Mouse (Mus musculus) limb, embryonic 10.5 days (tissue): ENCODE results near the gene Tmem63c. TPM values are rescaled to one million over a fixed set of nuclear protein-coding genes. Genes with fewer than 3 reads are reported as not detected.

ENCODE experiments used
- DNase-seq: peaks from one replicate; pipeline ENCODE4 v3.0.0-alpha.2; 2017; ENCODE audit warnings: low spot score
- H3K27ac ChIP-seq: fragments of 300-500 bp; sonication (generic); 2 replicates; pipeline ENCODE4 v1.5.1; 2016; ENCODE audit warnings: mild to moderate bottlenecking
- H3K27me3 ChIP-seq: fragments of 300-500 bp; sonication (generic); 2 replicates; pipeline ENCODE4 v1.6.1; 2016; ENCODE audit warnings: low read depth, mild to moderate bottlenecking; ENCODE audit not compliant: poor library complexity, severe bottlenecking
- H3K36me3 ChIP-seq: fragments of 300-500 bp; sonication (generic); 2 replicates; pipeline ENCODE4 v1.6.1; 2016; ENCODE audit warnings: mild to moderate bottlenecking, moderate library complexity
- H3K4me1 ChIP-seq: fragments of 300-500 bp; sonication (generic); 2 replicates; pipeline ENCODE4 v1.6.1; 2016
- H3K4me3 ChIP-seq: fragments of 300-500 bp; sonication (generic); 2 replicates; pipeline ENCODE4 v1.5.1; 2016; ENCODE audit warnings: mild to moderate bottlenecking, moderate library complexity
- H3K9me3 ChIP-seq: fragments of 300-500 bp; sonication (generic); replicated peaks from 2 replicates; pipeline ENCODE4 v1.6.1; 2016; ENCODE audit warnings: mild to moderate bottlenecking
- WGBS: fragments of 180-500 bp; shearing (Covaris S2); methylation state at CpG from one replicate; pipeline ENCODE4 v1.1.7; 2016; 5-methylcytosine and 5-hydroxymethylcytosine counted together
- polyA plus RNA-seq: library from polyadenylated mRNA; unstranded; fragments of >200 nt; fragmentation: Nextera tagmentation; extraction: Ambion mirVana; gene quantifications from 2 replicates; pipeline ENCODE4 v1.2.1, GENCODE M21; 2016

The Tmem63c gene
- polyA plus RNA-seq, 1 experiment from 2014 or later: not detected

GRCm38 (mm10) chr12:87004596-87004995 lies 16.5 kb upstream of the Tmem63c start:
- H3K27me3 ChIP-seq: no peaks in the 10 kb centered on the region
- no peak for DNase-seq
- H3K9me3 ChIP-seq: no peaks in the 10 kb centered on the region
- no peaks in the 10 kb centered on the region for H3K36me3 ChIP-seq
- WGBS: 81% methylated on average over 4 of the region's 4 CpGs
- no peaks in the 10 kb centered on the region for H3K4me1 ChIP-seq
- no peak overlapping the region for H3K27ac ChIP-seq
- no peak overlapping the region for H3K4me3 ChIP-seq

GRCm38 (mm10) chr12:87017041-87017440 lies 4.1 kb upstream of the Tmem63c start:
- no peak overlapping the region for H3K4me3 ChIP-seq
- 48% methylated on average over 3 of the region's 3 CpGs for WGBS
- DNase-seq: no peak
- no peaks in the 10 kb centered on the region for H3K9me3 ChIP-seq
- H3K27me3 ChIP-seq: no peaks in the 10 kb centered on the region
- H3K27ac ChIP-seq: no peak overlapping the region
- H3K36me3 ChIP-seq: no peaks in the 10 kb centered on the region
- no peaks in the 10 kb centered on the region for H3K4me1 ChIP-seq

- no peaks in the 10 kb centered on the region for H3K27me3 ChIP-seq
- H3K27ac ChIP-seq: no peak overlapping the region
- H3K9me3 ChIP-seq: no peaks in the 10 kb centered on the region
- WGBS: 85% methylated on average over 2 of the region's 2 CpGs
- H3K4me3 ChIP-seq: no peak overlapping the region
- H3K36me3 ChIP-seq: no peaks in the 10 kb centered on the region
- DNase-seq: no peak
- no peaks in the 10 kb centered on the region for H3K4me1 ChIP-seq
Observed at GRCm38 (mm10) chr12:87018756-87019155, 2.4 kb upstream of the Tmem63c start.

- no peak overlapping the region for H3K27ac ChIP-seq
- no peaks in the 10 kb centered on the region for H3K36me3 ChIP-seq
- no peak overlapping the region for H3K4me3 ChIP-seq
- H3K9me3 ChIP-seq: no peaks in the 10 kb centered on the region
- no peak for DNase-seq
- WGBS: 81% methylated on average over 2 of the region's 2 CpGs
- H3K4me1 ChIP-seq: peaks cover 9% of the 10 kb centered on the region
- H3K27me3 ChIP-seq: peaks cover 22% of the 10 kb centered on the region
Observed at GRCm38 (mm10) chr12:87022006-87022405, 866 bp downstream of the Tmem63c start.

- H3K9me3 ChIP-seq: no peaks in the 10 kb centered on the region
- no peak overlapping the region for H3K4me3 ChIP-seq
- WGBS: 89% methylated on average over 3 of the region's 3 CpGs
- no peaks in the 10 kb centered on the region for H3K36me3 ChIP-seq
- peaks cover 9% of the 10 kb centered on the region for H3K4me1 ChIP-seq
- no peak for DNase-seq
- H3K27ac ChIP-seq: no peak overlapping the region
- peaks cover 37% of the 10 kb centered on the region for H3K27me3 ChIP-seq
Observed at GRCm38 (mm10) chr12:87023456-87023855, 2.3 kb downstream of the Tmem63c start.

- H3K4me3 ChIP-seq: peak overlapping the region; percentile 39
- DNase-seq: no peak
- no peak overlapping the region for H3K27ac ChIP-seq
- H3K36me3 ChIP-seq: no peaks in the 10 kb centered on the region
- peaks cover 43% of the 10 kb centered on the region for H3K27me3 ChIP-seq
- H3K4me1 ChIP-seq: peaks cover 9% of the 10 kb centered on the region
- WGBS: 5% methylated on average over 30 of the region's 30 CpGs
- no peaks in the 10 kb centered on the region for H3K9me3 ChIP-seq
Observed at GRCm38 (mm10) chr12:87026109-87026870, 5.2 kb downstream of the Tmem63c start.

GRCm38 (mm10) chr12:87026871-87027240 lies 5.7 kb downstream of the Tmem63c start:
- Histone ChIP-seq H3K27me3 (peaks cover 43% of the 10 kb centered on the region), H3K27ac (no peak overlapping the region), H3K9me3 (no peaks in the 10 kb centered on the region), H3K4me1 (peaks cover 9% of the 10 kb centered on the region), H3K36me3 (no peaks in the 10 kb centered on the region), H3K4me3 (peak overlapping the region; percentile 39)
- WGBS: 21% methylated on average over 8 of the region's 8 CpGs
- no peak for DNase-seq

- no peak overlapping the region for H3K4me3 ChIP-seq
- DNase-seq: no peak
- peaks cover 9% of the 10 kb centered on the region for H3K4me1 ChIP-seq
- no peak overlapping the region for H3K27ac ChIP-seq
- H3K27me3 ChIP-seq: peaks cover 43% of the 10 kb centered on the region
- no peaks in the 10 kb centered on the region for H3K36me3 ChIP-seq
- H3K9me3 ChIP-seq: no peaks in the 10 kb centered on the region
- WGBS: 60% methylated on average over 5 of the region's 5 CpGs
Observed at GRCm38 (mm10) chr12:87027391-87027790, 6.3 kb downstream of the Tmem63c start.

GRCm38 (mm10) chr12:87028068-87028467 lies 6.9 kb downstream of the Tmem63c start:
- Histone ChIP-seq H3K27ac (no peak overlapping the region), H3K4me1 (peaks cover 9% of the 10 kb centered on the region), H3K9me3 (no peaks in the 10 kb centered on the region), H3K4me3 (no peak overlapping the region), H3K27me3 (peaks cover 43% of the 10 kb centered on the region), H3K36me3 (no peaks in the 10 kb centered on the region)
- 52% methylated on average over 2 of the region's 2 CpGs for WGBS
- DNase-seq: no peak

- H3K4me1 ChIP-seq: peaks cover 9% of the 10 kb centered on the region
- no peaks in the 10 kb centered on the region for H3K36me3 ChIP-seq
- H3K27ac ChIP-seq: no peak overlapping the region
- H3K27me3 ChIP-seq: peaks cover 43% of the 10 kb centered on the region
- WGBS: 76% methylated on average over 5 of the region's 5 CpGs
- H3K4me3 ChIP-seq: no peak overlapping the region
- no peak for DNase-seq
- no peaks in the 10 kb centered on the region for H3K9me3 ChIP-seq
Observed at GRCm38 (mm10) chr12:87029251-87029976, 8.3 kb downstream of the Tmem63c start.

GRCm38 (mm10) chr12:87031163-87031763 lies 10.1 kb downstream of the Tmem63c start:
- WGBS: 83% methylated on average over 5 of the region's 5 CpGs
- Histone ChIP-seq H3K27ac (no peak overlapping the region), H3K27me3 (peaks cover 29% of the 10 kb centered on the region), H3K4me3 (no peak overlapping the region), H3K9me3 (no peaks in the 10 kb centered on the region), H3K36me3 (no peaks in the 10 kb centered on the region), H3K4me1 (peaks cover 6% of the 10 kb centered on the region)
- no peak for DNase-seq

GRCm38 (mm10) chr12:87036631-87037030 lies 15.5 kb downstream of the Tmem63c start:
- no peak overlapping the region for H3K27ac ChIP-seq
- 91% methylated on average over 7 of the region's 7 CpGs for WGBS
- H3K27me3 ChIP-seq: no peaks in the 10 kb centered on the region
- H3K4me3 ChIP-seq: no peak overlapping the region
- H3K4me1 ChIP-seq: no peaks in the 10 kb centered on the region
- no peaks in the 10 kb centered on the region for H3K9me3 ChIP-seq
- no peaks in the 10 kb centered on the region for H3K36me3 ChIP-seq
- no peak for DNase-seq

- H3K27me3 ChIP-seq: no peaks in the 10 kb centered on the region
- H3K27ac ChIP-seq: no peak overlapping the region
- H3K36me3 ChIP-seq: no peaks in the 10 kb centered on the region
- H3K9me3 ChIP-seq: no peaks in the 10 kb centered on the region
- no peak overlapping the region for H3K4me3 ChIP-seq
- DNase-seq: no peak
- no peaks in the 10 kb centered on the region for H3K4me1 ChIP-seq
- WGBS: 77% methylated on average over 4 of the region's 4 CpGs
Observed at GRCm38 (mm10) chr12:87040166-87040565, 19.0 kb downstream of the Tmem63c start.
